Mouse (Mus musculus) G1E-ER4 (cell line): ENCODE results near the gene Tfr2. TPM values are rescaled to one million over a fixed set of nuclear protein-coding genes. Genes with fewer than 3 reads are reported as not detected.

Source experiments
- GATA1 ChIP-seq: IDR thresholded peaks from one replicate; pipeline ENCODE4 v1.8.0; 2012; ENCODE audit warnings: low read length, inconsistent platforms
- polyA plus RNA-seq: library from polyadenylated mRNA; stranded (reverse); fragments of >175 nt; gene quantifications from 2 replicates; pipeline ENCODE4 v1.2.3, GENCODE M21; 2012

The Tfr2 gene
- polyA plus RNA-seq, 1 experiment = 80.4 TPM

DNA sequence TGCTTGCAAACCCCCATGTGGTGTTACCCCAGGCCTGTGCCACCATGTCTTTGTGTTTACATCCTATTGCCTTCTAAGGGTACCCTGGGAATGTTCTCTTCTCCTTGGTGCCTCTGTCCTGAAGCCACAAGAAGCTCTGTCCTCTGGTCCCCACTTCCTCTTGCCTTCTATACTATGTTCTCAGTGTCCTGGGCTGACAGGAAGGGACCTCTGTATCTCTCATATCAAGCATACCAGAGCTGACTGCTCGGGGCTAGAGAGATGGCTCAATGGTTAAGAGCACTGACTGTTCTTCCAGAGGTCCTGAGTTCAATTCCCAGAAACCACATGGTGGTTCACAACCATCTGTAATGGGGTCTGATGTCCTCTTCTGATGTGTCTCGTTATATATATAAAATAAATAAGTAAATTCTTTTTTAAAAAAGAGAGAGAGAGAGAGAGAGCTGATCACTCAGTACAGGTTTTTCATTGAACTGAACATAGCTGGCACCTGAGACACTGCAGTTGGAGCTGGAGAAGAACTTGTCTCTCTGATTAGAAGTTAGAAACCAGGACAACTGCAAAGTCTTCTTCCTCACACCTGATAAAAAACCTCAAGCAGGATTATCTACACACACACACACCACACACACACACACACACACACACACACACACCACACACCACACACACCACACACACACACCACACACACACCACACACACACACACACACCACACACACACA lies 28.6 kb downstream of the Tfr2 start:
- no peak for TF ChIP-seq GATA1

- no peak for TF ChIP-seq GATA1
Observed at GRCm38 (mm10) chr5:137599600-137599999, 30.0 kb downstream of the Tfr2 start.

GRCm38 (mm10) chr5:137600281-137600618 lies 30.6 kb downstream of the Tfr2 start:
- TF ChIP-seq GATA1 = no peak

- no peak for TF ChIP-seq GATA1
Observed at GRCm38 (mm10) chr5:137600619-137601364, 31.2 kb downstream of the Tfr2 start, which contains the start of gene Mospd3. Mospd3 (minus strand) TSS chr5:137601058.

DNA sequence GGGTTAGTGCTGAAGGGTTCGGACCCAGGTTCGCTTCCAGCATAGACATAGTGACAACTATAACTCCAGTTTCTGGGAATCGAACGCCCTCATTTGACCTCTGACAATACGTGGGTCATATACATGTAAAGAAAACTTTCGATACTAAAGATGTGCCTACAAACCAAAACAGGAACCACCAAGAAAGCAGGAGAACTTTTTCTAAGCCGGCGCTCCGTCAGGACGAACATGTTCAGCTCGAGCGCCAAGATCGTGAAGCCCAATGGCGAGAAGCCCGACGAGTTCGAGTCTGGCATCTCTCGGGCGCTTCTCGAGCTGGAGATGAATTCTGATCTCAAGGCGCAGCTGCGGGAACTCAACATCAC lies 31.7 kb downstream of the Tfr2 start:
- no peak for TF ChIP-seq GATA1

DNA sequence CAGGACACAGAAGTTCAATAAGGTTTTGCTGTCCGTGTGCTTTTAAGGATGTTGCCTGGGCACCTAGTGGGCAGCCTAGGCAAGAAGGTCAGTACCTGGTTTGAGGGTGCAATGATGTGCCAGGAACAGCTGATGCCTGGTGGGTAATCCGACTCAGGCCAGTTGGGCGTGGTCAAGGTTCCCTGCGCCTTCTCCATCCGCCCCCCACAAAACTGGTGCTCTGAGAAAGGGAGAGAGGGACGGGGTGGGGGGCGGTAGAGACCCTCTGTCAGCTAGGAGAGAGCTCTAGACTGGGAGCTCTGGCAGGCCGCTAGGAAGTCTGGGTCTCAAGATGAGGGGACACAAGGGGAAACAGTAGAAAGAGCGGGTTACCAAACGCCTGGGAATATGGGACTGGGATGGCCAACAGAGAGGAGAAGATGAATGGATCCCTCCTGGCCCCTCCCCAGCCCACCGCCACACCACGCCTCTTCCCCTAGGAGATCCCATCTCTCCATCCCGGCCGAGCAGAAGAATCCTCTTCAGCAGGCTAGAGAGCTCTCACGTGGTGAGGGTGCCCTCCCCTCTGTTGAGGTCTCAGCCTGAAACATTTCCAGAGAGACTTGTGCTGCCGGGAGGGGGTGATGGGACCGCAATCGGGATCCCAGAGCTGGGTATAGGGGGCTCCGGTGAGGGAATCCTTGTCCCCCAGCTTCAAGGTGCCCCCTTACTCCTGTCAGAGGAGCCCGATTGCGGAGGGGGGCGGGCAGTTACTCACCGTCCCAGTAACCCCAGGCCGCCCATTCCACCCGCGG lies 38.4 kb downstream of the Tfr2 start:
- no peak for TF ChIP-seq GATA1

DNA sequence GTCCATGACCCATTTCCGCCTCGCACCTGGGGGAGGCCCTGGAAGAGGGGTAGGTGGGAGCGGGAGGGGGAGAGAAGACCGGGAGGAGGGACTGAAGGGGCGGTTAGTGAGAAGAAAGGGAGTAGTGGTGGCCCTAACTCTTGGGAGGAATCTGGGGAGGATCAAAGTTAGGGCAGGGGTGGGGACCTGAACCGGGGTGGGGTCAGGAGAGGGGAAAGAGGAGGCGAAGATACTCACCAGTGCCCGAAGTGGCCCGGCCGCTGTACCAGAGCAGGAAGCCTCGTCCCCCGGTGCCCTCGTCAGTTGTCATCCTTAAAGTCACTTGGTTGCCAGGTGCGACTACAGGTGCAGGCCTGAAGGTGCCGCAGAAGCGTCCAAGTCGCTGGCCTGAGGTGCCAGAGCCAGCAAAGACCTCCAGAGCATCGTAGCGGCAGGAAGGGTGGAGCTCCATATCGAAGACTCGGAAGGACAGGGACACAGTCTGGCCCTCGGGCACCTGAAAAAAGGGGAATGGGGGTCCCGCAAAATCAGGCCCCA lies 39.1 kb downstream of the Tfr2 start:
- no peak for TF ChIP-seq GATA1

GRCm38 (mm10) chr5:137609292-137609691 lies 39.7 kb downstream of the Tfr2 start:
- no peak for TF ChIP-seq GATA1

GRCm38 (mm10) chr5:137610056-137610455 lies 40.4 kb downstream of the Tfr2 start:
- TF ChIP-seq GATA1 = no peak

DNA sequence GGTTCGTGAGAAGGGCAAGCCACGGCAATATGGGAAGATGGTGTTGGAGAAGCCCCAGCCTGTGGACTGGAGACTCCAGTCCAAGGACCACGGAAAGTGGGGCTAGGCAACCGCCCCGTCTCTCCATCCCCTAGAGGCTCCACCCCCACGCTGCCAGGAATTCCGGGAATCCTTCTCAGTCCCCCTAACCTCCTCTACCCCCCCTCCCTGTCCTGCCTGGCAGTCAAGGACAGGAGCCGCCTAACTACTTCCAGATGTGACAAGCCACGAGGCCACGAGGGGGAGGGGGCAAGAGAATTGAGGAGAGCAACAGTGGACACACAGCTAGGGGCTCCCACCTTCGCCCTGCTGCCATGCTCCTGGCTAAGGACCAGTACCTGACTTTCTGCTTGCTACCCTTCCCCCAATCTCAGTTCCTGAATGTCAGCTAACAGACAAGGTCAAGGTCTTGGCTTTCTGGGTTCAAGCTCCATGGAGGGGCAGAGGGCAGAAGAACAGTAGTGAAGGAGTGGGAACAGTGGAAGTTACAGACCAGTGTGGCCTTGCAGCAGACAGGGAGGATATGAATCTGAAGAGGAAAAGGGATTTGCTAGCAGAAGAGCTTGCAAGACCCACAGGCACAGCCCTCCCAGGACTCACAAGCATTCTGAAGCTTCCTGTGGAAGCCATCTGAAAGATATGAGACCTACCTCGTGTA lies 41.1 kb downstream of the Tfr2 start:
- TF ChIP-seq GATA1 = no peak

- TF ChIP-seq GATA1 = no peak
Observed at GRCm38 (mm10) chr5:137611245-137611602, 41.6 kb downstream of the Tfr2 start.

DNA sequence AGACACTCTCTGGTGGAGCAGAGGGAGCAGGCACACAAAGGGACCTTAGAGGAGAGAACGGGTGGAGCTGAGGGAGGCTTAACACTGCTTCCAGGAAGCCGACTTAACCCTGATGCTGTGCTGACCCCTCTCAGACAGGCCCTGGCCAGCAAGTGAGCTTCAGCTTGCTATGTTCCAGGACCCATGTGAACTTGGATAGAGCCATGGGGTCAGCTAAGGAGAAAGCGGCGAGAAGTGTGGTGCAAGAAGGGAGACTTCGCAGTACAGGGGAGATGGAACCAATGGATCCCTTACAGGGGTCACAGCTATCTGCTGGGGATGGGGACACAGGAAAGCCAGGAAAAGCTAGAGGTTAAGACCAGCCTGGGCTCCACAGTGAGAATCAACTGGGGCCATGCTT lies 43.4 kb downstream of the Tfr2 start:
- no peak for TF ChIP-seq GATA1

GRCm38 (mm10) chr5:137613550-137613949 lies 43.9 kb downstream of the Tfr2 start, which contains the start of gene Pcolce:
Pcolce (minus strand) TSS chr5:137613784.
- TF ChIP-seq GATA1 = no peak

- no peak for TF ChIP-seq GATA1
Observed at GRCm38 (mm10) chr5:137615347-137615746, 45.7 kb downstream of the Tfr2 start.

DNA sequence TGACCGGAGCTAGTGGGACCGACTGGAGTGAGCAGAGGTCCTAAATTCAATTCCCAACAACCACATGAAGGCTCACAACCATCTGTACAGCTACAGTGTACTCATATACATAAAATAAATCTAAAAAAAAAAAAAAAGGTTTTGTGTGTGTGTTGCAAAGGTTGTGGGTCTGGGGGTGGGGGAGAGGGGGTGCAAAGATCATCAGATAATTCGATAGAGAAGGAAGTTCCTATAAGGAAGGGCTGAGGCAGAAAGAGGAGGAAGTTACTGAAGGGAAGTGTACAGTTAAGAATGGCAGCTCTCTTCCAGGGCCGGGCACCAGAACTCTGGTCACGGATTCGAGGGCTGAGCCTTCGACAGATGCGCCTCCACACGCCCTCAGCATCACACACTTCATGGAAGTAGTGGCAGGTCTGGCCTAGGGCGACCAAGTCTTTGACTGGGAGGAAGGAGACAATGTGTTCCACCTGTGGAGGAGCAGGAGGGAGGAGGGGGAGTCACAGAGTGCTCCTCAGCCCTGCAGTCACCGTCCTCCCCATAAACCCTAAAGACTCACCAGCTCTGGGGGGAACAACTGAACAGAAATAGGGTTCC lies 54.4 kb downstream of the Tfr2 start:
- TF ChIP-seq GATA1 = no peak

- no peak for TF ChIP-seq GATA1
Observed at GRCm38 (mm10) chr5:137627991-137628390, 58.4 kb downstream of the Tfr2 start.
